Mouse (Mus musculus) lung, adult 10 weeks (tissue): ENCODE measurements around the gene Gm17267. TPM values are rescaled to one million over a fixed set of nuclear protein-coding genes. Genes with fewer than 3 reads are reported as not detected.

ENCODE experiments used
- polyA plus RNA-seq: library from polyadenylated mRNA; stranded (reverse); fragments of 350-450 nt; fragmentation: Illumina TruSeq; extraction: RNeasy Lipid Tissue Mini Kit (QIAGEN cat#74804); gene quantifications from one replicate; pipeline ENCODE4 v1.2.3, GENCODE M21; 2014; ENCODE audit warnings: low read depth, low replicate concordance; ENCODE audit not compliant: insufficient read depth

The Gm17267 gene
- not detected for polyA plus RNA-seq

DNA sequence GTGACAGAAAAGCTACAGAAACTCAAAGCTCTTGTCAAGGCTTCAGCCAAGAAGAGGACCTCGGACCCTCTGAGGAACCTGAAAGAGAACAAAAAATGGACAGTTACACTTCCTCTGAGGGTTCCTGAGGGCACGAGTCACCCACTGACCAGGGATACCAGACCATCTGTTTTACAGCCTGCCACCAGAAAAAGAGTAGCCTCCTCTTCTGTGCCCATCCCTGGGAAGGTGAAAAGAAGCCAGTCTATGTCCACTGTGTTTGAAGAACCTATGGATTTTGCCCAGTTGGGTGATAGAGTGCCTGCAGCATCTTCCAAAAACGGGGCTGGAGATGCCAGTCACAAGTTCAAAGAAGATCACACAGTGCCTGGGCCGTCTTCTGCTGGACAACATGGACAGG lies at the start of gene Gm17267:
Gm17267 (plus strand) TSS at position 301 of the 400 bp plus-strand sequence.

